Mouse (Mus musculus) limb, embryonic 13.5 days (tissue): Measurements from ENCODE around the gene Mctp2. TPM values are rescaled to one million over a fixed set of nuclear protein-coding genes. Genes with fewer than 3 reads are reported as not detected.

Experiments
- ATAC-seq: fragments of 200-750 bp; cut with Nextera tagmentation; 2 replicates; pipeline ENCODE4 v1.8.0; 2017; ENCODE audit warnings: low read depth, moderate number of reproducible peaks, moderate TSS enrichment; ENCODE audit not compliant: low FRiP score
- H3K27ac ChIP-seq: fragments of 300-500 bp; sonication (generic); 2 replicates; pipeline ENCODE4 v1.5.1; 2015; ENCODE audit warnings: inconsistent platforms, mild to moderate bottlenecking, moderate library complexity
- H3K27me3 ChIP-seq: fragments of 300-500 bp; sonication (generic); 2 replicates; pipeline ENCODE4 v1.6.1; 2015; ENCODE audit warnings: mild to moderate bottlenecking, inconsistent platforms
- H3K36me3 ChIP-seq: fragments of 300-500 bp; sonication (generic); 2 replicates; pipeline ENCODE4 v1.6.1; 2015; ENCODE audit warnings: inconsistent platforms, mild to moderate bottlenecking, moderate library complexity
- H3K4me1 ChIP-seq: fragments of 300-500 bp; sonication (generic); 2 replicates; pipeline ENCODE4 v1.6.1; 2015; ENCODE audit warnings: inconsistent platforms
- H3K4me2 ChIP-seq: fragments of 300-500 bp; sonication (generic); replicated peaks from 2 replicates; pipeline ENCODE4 v1.6.1; 2015; ENCODE audit warnings: inconsistent platforms, mild to moderate bottlenecking, moderate library complexity
- H3K4me3 ChIP-seq: fragments of 300-500 bp; sonication (generic); 2 replicates; pipeline ENCODE4 v1.5.1; 2015; ENCODE audit warnings: moderate library complexity, mild to moderate bottlenecking, inconsistent platforms
- H3K9ac ChIP-seq: fragments of 300-500 bp; sonication (generic); 2 replicates; pipeline ENCODE4 v1.6.1; 2015; ENCODE audit warnings: mild to moderate bottlenecking, inconsistent platforms
- H3K9me3 ChIP-seq: fragments of 300-500 bp; sonication (generic); 2 replicates; pipeline ENCODE4 v1.6.1; 2016; ENCODE audit warnings: inconsistent platforms
- WGBS: fragments of 180-500 bp; shearing (Covaris S2); methylation state at CpG from one replicate; pipeline ENCODE4 v1.1.7; 2015; 5-methylcytosine and 5-hydroxymethylcytosine counted together
- polyA plus RNA-seq: library from polyadenylated mRNA; unstranded; fragments of >200 nt; fragmentation: Nextera tagmentation; extraction: Ambion mirVana; gene quantifications from 2 replicates; pipeline ENCODE4 v1.2.1, GENCODE M21; 2015

The Mctp2 gene
- 0.86 and 0.97 TPM in 2 replicates for polyA plus RNA-seq

DNA sequence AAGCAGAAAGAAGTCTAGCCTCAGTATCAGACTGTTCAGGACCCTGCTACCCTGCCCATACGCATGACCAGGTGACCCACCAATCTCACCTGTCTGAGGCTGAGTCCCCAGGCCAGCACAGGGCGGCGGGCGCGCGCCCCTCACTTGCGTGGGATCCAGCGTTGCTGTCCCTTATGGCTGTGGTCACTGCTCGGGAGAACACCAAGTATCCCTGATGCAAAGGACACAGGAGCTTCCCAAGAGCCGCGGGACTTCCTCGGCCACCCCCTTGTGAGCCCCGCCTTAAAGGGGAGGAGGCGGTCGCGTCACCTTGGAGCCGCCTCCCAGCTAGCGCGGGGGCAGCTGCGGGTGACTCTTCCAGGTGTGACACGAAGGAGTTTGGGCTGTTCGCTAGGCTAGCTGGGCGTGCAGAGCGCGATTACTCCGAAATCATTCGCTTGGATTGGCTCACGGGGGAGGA lies at the start of gene Mctp2:
Gene Mctp2 (minus strand): TSS at position 227 of the 460 bp plus-strand sequence.
- Histone ChIP-seq H3K27me3 (peaks cover 14% of the 10 kb centered on the region; the same call in 1 of the 2 replicates), H3K9ac (peak within 1 kb of the TSS; percentile 55), H3K36me3 (no peaks in the 10 kb centered on the region), H3K9me3 (no peaks in the 10 kb centered on the region), H3K4me3 (peak within 1 kb of the TSS; percentile 56), H3K27ac (no peak within 1 kb of the TSS), H3K4me2 (peak within 1 kb of the TSS; percentile 94), H3K4me1 (peaks cover 10% of the 10 kb centered on the region; the same call in 1 of the 2 replicates)
- peak; percentile 84 for ATAC-seq
- under 1% methylated on average over 28 of the region's 28 CpGs for WGBS

GRCm38 (mm10) chr7:72345901-72346300 lies 39.5 kb upstream of the Mctp2 start:
- no peak for ATAC-seq
- Histone ChIP-seq H3K27ac (no peak overlapping the region), H3K4me1 (no peaks in the 10 kb centered on the region), H3K36me3 (no peaks in the 10 kb centered on the region), H3K9me3 (no peaks in the 10 kb centered on the region), H3K4me2 (no peak overlapping the region), H3K9ac (no peak overlapping the region), H3K4me3 (no peak overlapping the region), H3K27me3 (no peaks in the 10 kb centered on the region)

DNA sequence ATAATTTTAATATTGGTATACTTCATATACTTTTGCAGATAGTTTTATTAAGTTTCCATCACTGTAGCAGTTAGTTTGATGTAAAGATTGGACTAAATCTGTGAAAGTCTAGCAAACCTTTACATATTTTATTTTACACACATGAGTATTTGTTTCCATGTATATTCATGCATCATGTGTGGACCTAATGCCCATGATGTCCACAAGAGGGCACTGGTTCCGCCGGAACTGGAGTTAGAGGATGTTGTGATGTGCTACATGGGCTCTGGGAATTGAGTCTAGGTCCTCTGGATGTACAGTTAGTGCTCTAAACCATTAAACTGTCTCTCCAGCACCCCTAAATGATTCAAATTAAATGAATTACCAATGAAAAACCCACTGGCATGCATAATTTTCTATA lies 37.3 kb upstream of the Mctp2 start:
- no peak overlapping the region for H3K4me2 ChIP-seq
- no peak for ATAC-seq
- H3K4me3 ChIP-seq = no peak overlapping the region
- WGBS = 73% methylated on average over 2 of the region's 2 CpGs
- no peaks in the 10 kb centered on the region for H3K36me3 ChIP-seq
- H3K27me3 ChIP-seq = no peaks in the 10 kb centered on the region
- no peak overlapping the region for H3K9ac ChIP-seq
- H3K27ac ChIP-seq = no peak overlapping the region
- H3K9me3 ChIP-seq = no peaks in the 10 kb centered on the region
- no peaks in the 10 kb centered on the region for H3K4me1 ChIP-seq

DNA sequence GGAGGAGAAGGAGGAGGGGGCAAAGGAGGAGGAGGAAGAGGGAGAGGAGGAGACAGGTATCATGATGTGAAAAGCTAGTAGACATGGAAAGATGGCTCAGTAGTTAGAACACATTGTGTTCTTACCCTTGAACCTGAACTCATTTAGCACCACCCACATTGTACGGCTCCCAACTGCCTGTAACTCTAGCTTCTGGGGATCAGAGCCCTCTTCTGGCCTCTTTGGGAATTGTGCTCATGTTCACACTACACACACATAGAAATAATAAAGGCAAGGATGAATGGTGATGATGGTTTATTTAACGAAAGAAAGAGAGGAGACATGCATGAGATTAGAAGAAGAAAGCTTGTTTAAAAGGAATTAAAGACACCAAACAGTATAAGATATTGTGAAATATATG lies 36.4 kb upstream of the Mctp2 start:
- Histone ChIP-seq H3K9ac (no peak overlapping the region), H3K4me3 (no peak overlapping the region), H3K27ac (no peak overlapping the region), H3K9me3 (no peaks in the 10 kb centered on the region), H3K4me1 (no peaks in the 10 kb centered on the region), H3K36me3 (no peaks in the 10 kb centered on the region), H3K4me2 (no peak overlapping the region), H3K27me3 (no peaks in the 10 kb centered on the region)
- no peak for ATAC-seq
- WGBS = 68% methylated on average over 2 of the region's 2 CpGs

GRCm38 (mm10) chr7:72325961-72326360 lies 19.6 kb upstream of the Mctp2 start:
- H3K27ac ChIP-seq = no peak overlapping the region
- no peak overlapping the region for H3K4me3 ChIP-seq
- no peak overlapping the region for H3K4me2 ChIP-seq
- H3K36me3 ChIP-seq = no peaks in the 10 kb centered on the region
- no peak for ATAC-seq
- H3K4me1 ChIP-seq = no peaks in the 10 kb centered on the region
- WGBS = 71% methylated on average over 5 of the region's 5 CpGs
- no peak overlapping the region for H3K9ac ChIP-seq
- no peaks in the 10 kb centered on the region for H3K9me3 ChIP-seq
- H3K27me3 ChIP-seq = no peaks in the 10 kb centered on the region

DNA sequence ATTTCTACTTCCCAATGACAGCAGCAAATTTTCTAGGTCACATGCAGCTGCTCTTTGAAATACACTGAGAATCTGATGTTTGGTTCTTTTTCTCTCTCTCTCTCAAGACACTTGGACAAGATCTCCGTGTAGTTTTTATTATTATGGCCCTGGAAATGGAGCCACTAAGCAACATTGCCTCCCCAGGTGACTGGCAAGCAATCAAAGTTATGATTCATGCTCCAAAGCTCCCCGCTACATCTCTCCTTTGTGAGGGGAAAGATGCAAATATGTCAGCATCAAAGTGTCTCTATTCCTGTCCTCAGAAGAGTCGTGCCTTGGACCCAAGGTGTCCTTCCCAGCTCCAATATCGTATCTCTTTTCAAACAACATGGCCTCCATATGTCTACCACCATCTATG lies 14.5 kb upstream of the Mctp2 start:
- no peak overlapping the region for H3K4me2 ChIP-seq
- H3K36me3 ChIP-seq = no peaks in the 10 kb centered on the region
- WGBS = 78% methylated on average over 4 of the region's 4 CpGs
- H3K4me1 ChIP-seq = no peaks in the 10 kb centered on the region
- no peak overlapping the region for H3K27ac ChIP-seq
- H3K4me3 ChIP-seq = no peak overlapping the region
- H3K9me3 ChIP-seq = no peaks in the 10 kb centered on the region
- H3K9ac ChIP-seq = no peak overlapping the region
- ATAC-seq = no peak
- no peaks in the 10 kb centered on the region for H3K27me3 ChIP-seq

DNA sequence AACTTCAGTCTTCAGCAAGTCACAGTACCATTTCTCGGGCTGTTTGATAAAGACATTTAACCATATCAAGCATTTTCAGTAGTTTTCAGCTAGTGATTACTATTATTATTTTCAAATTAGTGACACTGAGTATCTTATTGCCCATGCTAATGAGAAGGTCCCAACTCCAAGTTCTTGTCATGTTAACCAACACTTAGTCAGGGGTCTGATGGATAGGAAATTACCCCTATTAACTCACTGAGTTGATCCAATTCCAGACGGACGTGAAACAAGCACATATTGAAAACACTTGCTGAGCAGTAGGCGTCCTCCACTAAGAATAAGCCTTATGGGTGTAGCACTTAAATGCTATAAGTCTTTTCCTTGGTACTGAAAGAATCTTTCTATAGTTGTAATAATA lies 14.0 kb upstream of the Mctp2 start:
- Histone ChIP-seq H3K4me2 (no peak overlapping the region), H3K27me3 (no peaks in the 10 kb centered on the region), H3K4me1 (no peaks in the 10 kb centered on the region), H3K27ac (no peak overlapping the region), H3K36me3 (no peaks in the 10 kb centered on the region), H3K9me3 (no peaks in the 10 kb centered on the region), H3K9ac (no peak overlapping the region), H3K4me3 (no peak overlapping the region)
- 55% methylated on average over 4 of the region's 4 CpGs for WGBS
- no peak for ATAC-seq

DNA sequence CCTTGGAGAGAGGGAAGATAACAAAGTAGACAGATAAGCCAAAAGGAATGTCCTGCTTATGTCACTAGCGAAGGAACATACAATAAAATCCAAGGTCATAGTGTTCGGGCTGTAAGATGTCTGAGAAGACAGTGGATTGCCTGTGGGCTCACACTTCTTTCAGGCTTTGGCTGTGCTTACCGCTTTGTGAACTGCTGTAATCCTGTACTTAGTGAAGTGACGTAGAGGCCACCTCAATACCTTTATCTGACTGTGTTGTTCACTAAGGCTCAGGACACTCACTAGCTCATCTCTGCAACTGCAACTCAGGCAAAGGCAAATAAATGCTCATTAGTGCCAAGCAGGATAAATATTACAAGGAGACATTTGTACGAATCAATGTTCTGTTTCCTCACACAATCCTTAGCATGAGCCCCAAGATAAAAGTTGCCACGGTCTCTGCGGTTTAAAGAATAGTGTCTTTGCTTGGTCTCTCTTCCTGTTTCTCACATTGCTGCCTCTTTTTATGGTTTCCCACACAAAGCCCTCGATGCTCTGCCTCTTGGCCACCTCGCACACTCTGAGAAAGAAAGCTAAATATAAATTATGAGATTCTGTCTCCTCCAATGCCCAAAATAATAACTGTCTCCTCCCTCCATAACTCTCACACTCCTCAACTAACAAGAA lies 8.1 kb upstream of the Mctp2 start:
- H3K4me3 ChIP-seq = no peak overlapping the region
- H3K4me1 ChIP-seq = no peaks in the 10 kb centered on the region
- ATAC-seq = no peak
- H3K27me3 ChIP-seq = no peaks in the 10 kb centered on the region
- no peaks in the 10 kb centered on the region for H3K36me3 ChIP-seq
- H3K4me2 ChIP-seq = no peak overlapping the region
- no peak overlapping the region for H3K27ac ChIP-seq
- H3K9ac ChIP-seq = no peak overlapping the region
- 80% methylated on average over 9 of the region's 9 CpGs for WGBS
- no peaks in the 10 kb centered on the region for H3K9me3 ChIP-seq

DNA sequence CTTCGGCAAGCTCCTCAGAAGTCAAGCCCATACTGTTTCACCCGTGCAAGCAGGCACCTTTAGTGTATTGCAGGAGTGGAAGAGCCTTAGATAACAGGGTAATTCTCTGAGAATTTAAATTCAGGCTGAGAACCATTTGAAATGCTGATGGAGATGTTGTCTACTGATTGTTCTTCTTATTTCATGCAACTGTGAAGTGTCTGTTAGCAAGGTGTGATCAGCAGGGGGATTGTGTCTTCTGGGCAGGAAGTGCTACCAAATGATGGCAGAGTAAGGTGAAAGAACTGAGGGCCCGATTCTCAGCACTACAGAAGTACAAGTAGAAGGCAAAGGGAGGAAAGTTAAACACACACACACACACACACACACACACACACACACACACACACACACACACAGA lies 7.5 kb upstream of the Mctp2 start:
- Histone ChIP-seq H3K4me2 (no peak overlapping the region), H3K9ac (no peak overlapping the region), H3K27ac (no peak overlapping the region), H3K9me3 (no peaks in the 10 kb centered on the region), H3K4me1 (no peaks in the 10 kb centered on the region), H3K27me3 (no peaks in the 10 kb centered on the region), H3K36me3 (no peaks in the 10 kb centered on the region), H3K4me3 (no peak overlapping the region)
- WGBS = 48% methylated on average over 3 of the region's 3 CpGs
- no peak for ATAC-seq

DNA sequence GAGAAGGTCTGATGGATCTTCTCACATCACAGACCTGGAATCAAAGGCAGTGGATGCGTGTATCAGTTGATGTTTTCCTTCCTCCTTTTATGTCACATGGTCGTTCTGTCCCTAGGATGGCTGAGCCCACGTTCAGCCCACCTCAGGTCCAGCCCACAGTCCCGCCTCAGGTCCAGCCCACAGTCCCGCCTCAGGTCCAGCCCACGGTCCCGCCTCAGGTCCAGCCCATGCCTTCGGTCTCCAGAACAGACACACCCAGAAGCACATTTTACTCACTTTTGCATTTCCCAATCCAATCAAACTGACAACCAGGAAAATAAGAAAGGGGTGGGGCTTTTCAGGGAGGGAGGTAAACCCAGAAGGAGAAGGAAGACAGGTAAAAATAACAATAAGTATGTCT lies 5.2 kb upstream of the Mctp2 start:
- no peak overlapping the region for H3K27ac ChIP-seq
- H3K36me3 ChIP-seq = no peaks in the 10 kb centered on the region
- no peaks in the 10 kb centered on the region for H3K27me3 ChIP-seq
- H3K9ac ChIP-seq = no peak overlapping the region
- no peaks in the 10 kb centered on the region for H3K9me3 ChIP-seq
- no peak overlapping the region for H3K4me2 ChIP-seq
- ATAC-seq = no peak
- no peaks in the 10 kb centered on the region for H3K4me1 ChIP-seq
- WGBS = 68% methylated on average over 8 of the region's 8 CpGs
- H3K4me3 ChIP-seq = no peak overlapping the region

GRCm38 (mm10) chr7:72308078-72308477 lies 1.7 kb upstream of the Mctp2 start:
- WGBS = 91% methylated on average over 5 of the region's 5 CpGs
- no peaks in the 10 kb centered on the region for H3K36me3 ChIP-seq
- H3K9me3 ChIP-seq = no peaks in the 10 kb centered on the region
- ATAC-seq = no peak
- no peak overlapping the region for H3K4me2 ChIP-seq
- no peak overlapping the region for H3K27ac ChIP-seq
- H3K4me1 ChIP-seq = peaks cover 10% of the 10 kb centered on the region; the same call in 1 of the 2 replicates
- no peak overlapping the region for H3K9ac ChIP-seq
- H3K4me3 ChIP-seq = no peak overlapping the region
- peaks cover 14% of the 10 kb centered on the region; the same call in 1 of the 2 replicates for H3K27me3 ChIP-seq

DNA sequence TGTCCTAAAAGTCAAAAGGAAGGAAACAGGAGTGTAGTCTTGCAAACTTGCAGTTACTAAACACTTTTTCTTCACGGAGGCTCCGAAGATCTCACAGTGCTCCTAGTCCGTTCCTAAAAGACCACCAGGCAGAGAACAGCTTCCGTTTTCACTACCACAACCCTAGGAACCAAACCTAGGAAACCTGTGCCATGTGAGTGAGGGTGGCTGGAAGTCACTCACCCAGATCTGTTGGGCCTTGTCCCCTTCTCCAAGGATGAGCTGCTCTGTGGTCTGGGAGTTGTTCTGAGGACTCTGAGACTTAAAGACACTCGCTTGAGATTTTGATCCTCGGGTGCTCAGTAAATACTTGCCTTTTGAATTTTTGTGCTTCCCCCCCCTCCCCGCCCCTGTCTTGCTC lies 439 bp upstream of the Mctp2 start:
- Histone ChIP-seq H3K27ac (no peak overlapping the region), H3K4me3 (peak overlapping the region; percentile 56)

DNA sequence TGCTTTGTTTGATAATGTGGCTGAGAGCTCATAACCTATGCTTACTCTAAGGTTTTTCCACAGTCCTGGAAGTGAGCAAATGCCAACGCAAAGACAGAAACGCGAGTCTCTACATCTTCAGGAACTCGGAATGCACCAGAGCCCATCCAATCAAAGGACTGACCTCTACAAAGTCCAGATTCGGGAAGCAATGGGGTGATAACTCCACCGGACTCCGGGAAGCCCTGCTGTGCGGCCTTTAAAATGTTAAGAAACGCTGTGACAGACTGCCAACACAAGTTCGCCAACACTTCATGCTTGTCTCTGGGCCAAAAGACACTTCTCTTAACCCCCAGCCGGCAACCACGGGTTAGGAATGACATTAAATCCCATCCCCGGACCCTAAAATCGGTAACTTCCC lies 437 bp downstream of the Mctp2 start:
- H3K9ac ChIP-seq = peak overlapping the region; percentile 55
- peaks cover 14% of the 10 kb centered on the region; the same call in 1 of the 2 replicates for H3K27me3 ChIP-seq
- peak overlapping the region; percentile 94 for H3K4me2 ChIP-seq
- no peak overlapping the region for H3K27ac ChIP-seq
- no peaks in the 10 kb centered on the region for H3K36me3 ChIP-seq
- peaks cover 10% of the 10 kb centered on the region; the same call in 1 of the 2 replicates for H3K4me1 ChIP-seq
- no peaks in the 10 kb centered on the region for H3K9me3 ChIP-seq
- ATAC-seq = peak; percentile 30; the same call in 1 of the 2 replicates
- H3K4me3 ChIP-seq = peak overlapping the region; percentile 56
- under 1% methylated on average over 14 of the region's 14 CpGs for whole genome bisulfite sequencing

More for the DNA sequence above, 439 bp upstream of the Mctp2 start:
- H3K4me2 ChIP-seq = peak overlapping the region; percentile 94
- H3K9me3 ChIP-seq = no peaks in the 10 kb centered on the region
- H3K9ac ChIP-seq = peak overlapping the region; percentile 55; the same call in 1 of the 2 replicates
- H3K27me3 ChIP-seq = peaks cover 14% of the 10 kb centered on the region; the same call in 1 of the 2 replicates
- H3K4me1 ChIP-seq = peaks cover 10% of the 10 kb centered on the region; the same call in 1 of the 2 replicates
- WGBS = 8% methylated on average over 7 of the region's 7 CpGs
- no peaks in the 10 kb centered on the region for H3K36me3 ChIP-seq
- no peak for ATAC-seq
